Comparison of ENCODE assay signal across 8 mouse cellular contexts in genomic region chr5:77266066-77266885, GRCm38 (mm10). TPM values are rescaled to one million over a fixed set of nuclear protein-coding genes. Genes with fewer than 3 reads are reported as not detected.
DNase-seq lines count a peak whose midpoint lies in the region; ATAC-seq and TF ChIP-seq lines count a peak whose summit lies in the region.

No protein-coding gene starts in this region.

- peak overlapping the region; percentile 95 for H3K9ac ChIP-seq in heart, postnatal 0 days (replicated peaks; ENCODE audit: low read depth, low read length)

- H3K27ac ChIP-seq in forebrain, embryonic 10.5 days, result peak overlapping the region; percentile 99
- peak overlapping the region; percentile 97 for H3K27ac ChIP-seq in heart, postnatal 0 days (ENCODE audit: low read depth)

- peak overlapping the region; percentile 99 for H3K4me3 ChIP-seq in forebrain, embryonic 10.5 days
- peak overlapping the region; percentile 97 for H3K4me3 ChIP-seq in heart, postnatal 0 days (ENCODE audit: low read depth, low read length)

- no peak for TF ChIP-seq EP300 in heart, postnatal 0 days (IDR thresholded peaks at IDR 0.05; ENCODE audit: low read depth)

- DNase-seq in CD4-positive helper T cell, adult 2 months (ENCODE audit: low read depth, low spot score), result peak; percentile 72
- DNase-seq in adrenal gland, postnatal 10 days, result peak; percentile 77
- peak; percentile 75 for DNase-seq in forebrain, embryonic 10.5 days (ENCODE audit: extremely low spot score, low spot score)
- DNase-seq in heart, postnatal 0 days (ENCODE audit: low spot score), result peak; percentile 53
- peak; percentile 50 to 80 for DNase-seq in kidney, postnatal 36 days
- peak; percentile 68 for DNase-seq in lung, postnatal 10 days
- DNase-seq in ovary, postnatal 10 days (ENCODE audit: low spot score), result peak; percentile 65
- DNase-seq in thymus, postnatal 25 days, result peak; percentile 72

- H3K36me3 ChIP-seq in forebrain, embryonic 10.5 days (replicated peaks), result peaks cover 36% of the 10 kb centered on the region
- peaks cover 16% of the 10 kb centered on the region for H3K36me3 ChIP-seq in heart, postnatal 0 days (replicated peaks; ENCODE audit: control insufficient read depth, insufficient read depth, low read length)

- no peak for TF ChIP-seq CTCF in heart, postnatal 0 days (IDR thresholded peaks at IDR 0.05; ENCODE audit: low read depth)

- peak overlapping the region; percentile 81 for H3K4me2 ChIP-seq in heart, postnatal 0 days (ENCODE audit: low read depth, low read length)

- H3K9me3 ChIP-seq in forebrain, embryonic 10.5 days, result peaks cover 4% of the 10 kb centered on the region; the same call in 1 of the 2 replicates
- H3K9me3 ChIP-seq in heart, postnatal 0 days (replicated peaks; ENCODE audit: control insufficient read depth, low read length), result no peaks in the 10 kb centered on the region

- peaks cover 49% of the 10 kb centered on the region for H3K4me1 ChIP-seq in forebrain, embryonic 10.5 days
- peaks cover 16% of the 10 kb centered on the region for H3K4me1 ChIP-seq in heart, postnatal 0 days (ENCODE audit: control insufficient read depth, insufficient read depth)

- ATAC-seq in heart, postnatal 0 days (ENCODE audit: insufficient read depth, low read depth), result peak; percentile 70

- peaks cover 15% of the 10 kb centered on the region for H3K27me3 ChIP-seq in forebrain, embryonic 10.5 days (ENCODE audit: poor library complexity, severe bottlenecking)
- H3K27me3 ChIP-seq in heart, postnatal 0 days (ENCODE audit: control insufficient read depth, insufficient read depth, low read length), result no peaks in the 10 kb centered on the region

- under 1% methylated on average over 85 of the region's 87 CpGs for WGBS in forebrain, embryonic 10.5 days
- 1% methylated on average over 62 of the region's 87 CpGs for WGBS in heart, postnatal 0 days

RNA-seq across cellular contexts. Expression of gene Rest, which starts 1.0 kb away (rescaled TPM):
- 10 to 100 TPM; 26.3 TPM for total RNA-seq in adrenal gland, postnatal 10 days (2021)
- 21.6 and 22.3 TPM in 2 replicates for polyA plus RNA-seq in forebrain, embryonic 10.5 days (2016; fragmentation: Nextera tagmentation; extraction: Ambion mirVana)
- 20.3 and 23.7 TPM in 2 replicates for total RNA-seq in heart, postnatal 0 days (2014; rRNA removed; ENCODE audit: low replicate concordance)
- polyA plus RNA-seq in heart, postnatal 0 days (2015; fragmentation: Nextera tagmentation; extraction: Ambion mirVana), result 14.7 and 14.9 TPM in 2 replicates

RNA-seq across cellular contexts. Expression of gene Noa1, which starts 43.6 kb away (rescaled TPM):
- 10 to 100 TPM; 26.7 to 28.0 TPM for total RNA-seq in adrenal gland, postnatal 10 days (2021)
- polyA plus RNA-seq in forebrain, embryonic 10.5 days (2016; fragmentation: Nextera tagmentation; extraction: Ambion mirVana), result 36.9 and 38.9 TPM in 2 replicates
- total RNA-seq in heart, postnatal 0 days (2014; rRNA removed; ENCODE audit: low replicate concordance), result 9.0 and 11.2 TPM in 2 replicates
- polyA plus RNA-seq in heart, postnatal 0 days (2015; fragmentation: Nextera tagmentation; extraction: Ambion mirVana), result 15.6 and 16.1 TPM in 2 replicates

RNA-seq across cellular contexts. Expression of gene Polr2b, which starts 43.7 kb away (rescaled TPM):
- 10 to 100 TPM; 52.2 to 55.9 TPM for total RNA-seq in adrenal gland, postnatal 10 days (2021)
- polyA plus RNA-seq in forebrain, embryonic 10.5 days (2016; fragmentation: Nextera tagmentation; extraction: Ambion mirVana), result 111 and 113 TPM in 2 replicates
- 21.8 and 32.0 TPM in 2 replicates for total RNA-seq in heart, postnatal 0 days (2014; rRNA removed; ENCODE audit: low replicate concordance)
- polyA plus RNA-seq in heart, postnatal 0 days (2015; fragmentation: Nextera tagmentation; extraction: Ambion mirVana), result 24.0 and 26.4 TPM in 2 replicates

RNA-seq across cellular contexts. Expression of gene Spink2, which starts 55.0 kb away (rescaled TPM):
- total RNA-seq in adrenal gland, postnatal 10 days (2021), result under 1 TPM in 1 of 2 experiments, not detected in 1; 0.85 TPM
- 0.64 and 1.1 TPM in 2 replicates for polyA plus RNA-seq in forebrain, embryonic 10.5 days (2016; fragmentation: Nextera tagmentation; extraction: Ambion mirVana)
- total RNA-seq in heart, postnatal 0 days (2014; rRNA removed; ENCODE audit: low replicate concordance), result 22.6 TPM in 1 of 2 replicates, not detected in the other
- 1.5 and 2.1 TPM in 2 replicates for polyA plus RNA-seq in heart, postnatal 0 days (2015; fragmentation: Nextera tagmentation; extraction: Ambion mirVana)

Comparison
In these comparisons a context has a peak if more than half of its experiments do, and no peak if none do; other contexts are left out.
1. Peak in every context shown above with its lines: DNase-seq, ATAC-seq, H3K4me3 ChIP-seq and H3K27ac ChIP-seq.